Mouse (Mus musculus) kidney, postnatal 10 days (tissue): ENCODE results near the gene Nos1ap.

Source experiments
- DNase-seq: peaks from one replicate; pipeline ENCODE4 v3.0.0; 2021; ENCODE audit warnings: mixed read lengths

The Nos1ap gene

DNA sequence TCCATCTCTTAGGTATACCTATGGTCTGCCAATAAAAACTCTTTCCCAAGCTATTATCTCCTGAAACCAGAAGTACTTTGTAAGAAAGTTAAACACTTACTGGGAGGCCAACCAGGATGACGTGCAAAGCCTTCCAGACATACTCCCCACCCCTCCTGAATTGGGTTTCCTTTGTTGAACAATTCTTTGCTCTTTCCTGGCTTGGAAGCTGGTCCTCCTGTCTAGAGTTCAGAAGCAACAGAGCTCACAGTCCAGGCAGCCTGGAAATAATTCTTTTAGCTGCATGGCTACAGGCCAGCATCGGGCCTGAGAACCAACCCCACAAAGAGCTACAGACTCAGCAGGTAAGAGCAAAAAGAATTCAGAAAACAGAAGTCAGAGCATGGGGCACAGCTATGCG is 243.4 kb downstream of the Nos1ap start:
- peak; percentile 44 for DNase-seq

GRCm38 (mm10) chr1:170343906-170344305 is 245.8 kb downstream of the Nos1ap start:
- no peak for DNase-seq

DNA sequence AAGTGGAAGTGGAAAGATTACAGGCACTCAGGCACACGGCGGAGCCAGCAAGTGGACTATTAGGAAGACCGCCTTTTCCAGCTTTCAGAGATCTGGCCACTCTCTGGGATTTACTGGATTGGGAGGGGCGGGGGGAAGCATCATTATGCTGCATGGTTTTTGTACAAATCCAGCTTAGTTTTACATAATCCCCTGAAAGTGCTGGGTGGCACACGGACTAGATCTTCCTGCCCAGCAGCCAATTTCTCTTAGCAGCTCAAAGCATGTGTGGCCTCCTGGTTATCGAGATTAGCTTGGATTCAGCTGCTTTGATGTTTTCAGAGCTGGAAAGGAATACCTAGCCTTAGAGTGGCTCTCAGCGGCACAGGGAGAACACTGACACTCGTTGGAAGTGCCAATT is 246.6 kb downstream of the Nos1ap start:
- no peak for DNase-seq

- DNase-seq, result no peak
Measured at GRCm38 (mm10) chr1:170339943-170340342, 249.7 kb downstream of the Nos1ap start.

GRCm38 (mm10) chr1:170332775-170333174 is 256.9 kb downstream of the Nos1ap start:
- no peak for DNase-seq

DNA sequence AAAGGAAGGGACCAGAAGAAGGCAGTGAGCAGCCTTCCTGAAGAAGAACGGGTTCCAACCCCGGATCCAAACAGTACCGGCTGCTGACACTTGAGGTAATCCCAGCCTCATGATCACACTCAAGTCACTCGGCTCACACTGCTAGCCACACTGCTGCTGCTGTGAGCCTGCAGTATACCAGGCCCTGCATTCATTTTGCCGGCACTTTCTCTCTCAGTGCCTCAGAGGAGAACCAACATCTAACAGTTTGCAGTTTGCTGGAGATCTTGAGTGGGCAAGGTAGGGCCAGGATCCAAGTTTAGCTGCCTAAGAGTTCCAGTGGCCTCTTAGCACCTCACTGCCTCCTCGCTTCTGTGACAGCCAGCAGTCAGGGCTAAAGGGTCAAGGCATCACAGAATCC is 257.7 kb downstream of the Nos1ap start:
- DNase-seq, result no peak

- DNase-seq, result no peak
Measured at GRCm38 (mm10) chr1:170325277-170325676, 264.4 kb downstream of the Nos1ap start.

DNA sequence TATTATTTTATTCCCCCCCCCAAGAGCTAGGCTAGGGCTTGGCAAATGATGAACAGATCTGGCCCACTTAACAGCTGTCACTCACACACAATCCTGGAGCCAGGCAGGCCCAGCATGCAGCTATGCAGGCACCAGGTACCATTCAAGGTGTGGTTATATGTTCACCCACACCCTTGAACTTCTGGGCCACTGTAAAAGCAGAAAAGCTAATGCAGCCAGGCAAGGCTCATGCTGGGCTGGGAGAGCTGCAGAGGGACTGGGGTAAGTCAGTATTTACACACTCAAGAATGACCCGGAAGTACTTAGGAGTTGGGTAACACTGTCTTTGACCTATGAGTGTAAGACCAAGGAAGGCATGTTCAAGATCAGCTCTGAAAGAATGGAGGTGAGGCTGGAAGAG is 265.3 kb downstream of the Nos1ap start:
- no peak for DNase-seq

DNA sequence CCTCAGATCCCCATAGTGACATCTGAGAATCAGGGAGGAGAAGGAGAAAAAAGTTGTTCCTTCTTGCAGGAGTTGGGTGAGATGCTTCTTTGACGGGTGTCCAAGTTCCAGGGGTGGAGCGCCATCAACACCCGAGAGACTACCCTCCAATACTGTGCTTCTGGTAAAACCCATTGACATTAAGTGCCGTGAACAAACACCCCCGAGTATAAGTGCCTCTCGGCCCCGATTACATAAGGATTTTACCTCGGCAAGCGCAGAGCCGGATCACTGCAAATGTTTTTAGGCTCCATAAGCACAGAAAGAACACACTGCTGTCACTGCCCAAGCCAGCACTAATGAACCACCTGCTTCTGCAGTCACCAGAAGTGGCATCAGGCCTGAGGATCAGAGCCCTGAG is 266.7 kb downstream of the Nos1ap start:
- no peak for DNase-seq

DNA sequence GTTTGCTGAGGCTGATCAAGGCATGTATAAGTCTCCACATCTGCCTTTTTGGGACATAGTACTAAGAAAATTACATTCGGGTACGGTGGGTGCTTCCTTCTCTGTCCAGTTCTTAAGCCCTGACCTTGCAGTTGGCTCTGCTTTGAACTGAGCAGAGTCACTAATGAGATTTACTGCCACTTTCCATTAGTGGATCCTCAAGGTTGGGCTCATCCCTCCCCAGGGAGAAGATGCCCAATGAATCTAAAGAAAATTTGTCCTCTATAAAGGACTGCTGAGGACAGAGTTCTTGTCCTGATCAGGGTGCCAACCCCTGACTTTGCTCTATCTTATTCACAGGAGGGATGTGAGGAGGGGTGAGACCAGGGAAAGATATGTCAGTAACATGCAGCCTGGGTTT is 267.6 kb downstream of the Nos1ap start:
- DNase-seq, result no peak

DNA sequence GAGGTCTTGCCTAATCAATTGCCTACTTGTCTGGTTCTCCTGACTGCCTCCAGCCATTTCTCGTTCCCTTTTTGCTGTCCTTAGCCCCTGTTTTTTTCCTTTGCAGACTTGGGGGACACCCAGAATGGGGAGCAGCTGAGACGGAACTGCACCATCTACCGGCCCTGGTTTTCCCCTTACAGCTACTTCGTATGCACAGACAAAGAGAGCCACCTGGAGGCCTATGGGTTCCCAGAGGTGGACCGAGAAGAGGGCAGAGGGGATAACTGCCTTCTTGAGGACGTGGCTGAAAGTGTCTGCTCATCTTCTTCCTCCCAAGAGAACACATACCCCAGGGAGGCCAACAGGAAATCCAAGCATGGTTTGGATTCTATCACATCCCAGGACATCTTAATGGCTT is 278.2 kb downstream of the Nos1ap start:
- no peak for DNase-seq

DNA sequence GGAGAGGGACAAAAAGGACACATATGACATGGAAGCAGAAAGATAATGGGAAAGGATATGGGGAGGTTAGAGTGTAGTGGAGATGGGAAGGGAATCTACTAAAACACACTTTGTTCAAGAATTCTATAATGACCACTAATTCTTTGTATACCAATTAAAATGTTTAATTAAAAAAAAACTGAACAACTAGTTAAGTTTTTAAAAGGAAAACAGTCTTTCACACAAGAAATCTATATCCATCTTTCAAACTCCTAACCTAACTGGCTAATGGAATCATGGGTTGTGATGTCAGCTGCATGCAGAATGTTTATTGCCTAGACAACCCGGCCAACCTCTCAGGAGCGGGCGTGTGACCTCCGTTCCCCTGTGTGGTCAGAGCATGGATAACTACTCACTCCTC is 281.2 kb downstream of the Nos1ap start, which contains the start of gene Spata46:
Gene Spata46 (plus strand): TSS at position 301 of the 400 bp plus-strand sequence.
- no peak for DNase-seq

GRCm38 (mm10) chr1:170306232-170306631 is 283.4 kb downstream of the Nos1ap start, which contains the start of gene Gm7694:
Gm7694 (minus strand) TSS chr1:170306332.
- DNase-seq, result no peak

GRCm38 (mm10) chr1:170305002-170305401 is 284.7 kb downstream of the Nos1ap start:
- DNase-seq, result no peak

GRCm38 (mm10) chr1:170303103-170303502 is 286.6 kb downstream of the Nos1ap start:
- no peak for DNase-seq

GRCm38 (mm10) chr1:170302456-170302855 is 287.2 kb downstream of the Nos1ap start:
- no peak for DNase-seq

- DNase-seq, result no peak
Measured at GRCm38 (mm10) chr1:170301686-170302085, 288.0 kb downstream of the Nos1ap start.

DNA sequence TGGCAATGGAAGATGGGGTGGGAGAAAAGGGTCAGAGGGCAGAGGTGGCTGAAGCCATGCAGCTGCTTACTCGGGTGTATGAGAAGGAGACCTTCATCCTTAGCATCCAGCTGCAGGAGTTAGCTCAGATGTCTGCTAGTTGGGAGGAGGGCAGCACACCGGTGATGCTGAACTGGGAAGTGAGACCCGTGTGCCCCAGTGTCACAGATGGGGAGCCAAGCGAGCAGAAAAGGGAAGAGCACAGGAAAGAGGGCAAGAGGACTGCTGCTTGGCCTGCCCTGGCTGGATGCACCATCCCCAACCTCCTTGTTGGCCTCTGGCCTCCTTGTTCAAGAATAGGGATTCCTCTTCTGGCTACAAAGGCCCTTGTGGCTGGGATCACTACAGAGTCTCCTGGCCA is 290.2 kb downstream of the Nos1ap start:
- DNase-seq, result no peak

GRCm38 (mm10) chr1:170294786-170295570 is 294.7 kb downstream of the Nos1ap start:
- no peak for DNase-seq

- DNase-seq, result no peak
Measured at GRCm38 (mm10) chr1:170293257-170293656, 296.4 kb downstream of the Nos1ap start.

DNA sequence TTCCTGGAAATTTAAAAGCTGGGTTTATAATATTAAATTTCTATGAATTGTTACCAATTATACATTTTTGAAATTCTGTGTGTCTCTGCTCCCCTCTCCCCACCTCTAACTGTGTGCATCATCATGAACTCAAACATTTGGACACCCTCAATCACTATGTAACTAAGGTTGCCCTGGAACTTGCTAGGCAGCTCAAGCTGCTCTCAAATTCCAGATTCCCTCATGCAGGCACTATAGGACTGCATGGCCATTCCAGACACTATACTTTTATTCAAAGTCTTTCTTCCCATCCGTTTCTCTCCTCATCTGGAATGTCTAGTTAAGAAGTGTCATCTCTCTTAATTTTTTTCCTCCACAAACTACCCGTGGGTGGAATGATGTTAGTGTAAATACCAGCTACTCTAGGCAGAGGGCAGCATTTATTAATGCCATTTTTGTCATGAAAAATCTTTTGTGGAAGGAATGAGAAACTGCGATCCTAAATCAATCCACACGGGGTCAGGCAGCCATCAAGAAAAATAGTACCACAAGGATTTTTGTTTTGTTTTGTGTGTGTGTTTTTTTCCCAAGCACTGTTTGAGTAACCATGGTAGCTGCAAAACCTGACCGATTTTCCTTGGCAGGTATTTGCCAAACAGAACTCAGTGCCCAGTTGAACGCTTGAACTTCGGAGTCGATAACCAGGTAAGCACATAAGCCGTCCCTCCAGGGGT is 297.3 kb downstream of the Nos1ap start:
- DNase-seq, result peak; percentile 66

GRCm38 (mm10) chr1:170282415-170283129 is 307.1 kb downstream of the Nos1ap start:
- DNase-seq, result no peak

GRCm38 (mm10) chr1:170277016-170277415 is 312.6 kb downstream of the Nos1ap start, which contains the start of gene Sh2d1b1:
Sh2d1b1 (plus strand) TSS chr1:170277320.
- DNase-seq, result no peak
